Mouse (Mus musculus) kidney, embryonic 14.5 days (tissue): Measurements from ENCODE around the gene Ptbp3. TPM values are rescaled to one million over a fixed set of nuclear protein-coding genes. Genes with fewer than 3 reads are reported as not detected.
"Not testable (repeated sequence)": the region's sequence is repeated elsewhere in the genome, so short reads cannot be mapped to it uniquely, and the experiment has no call there.

Experiments
- ATAC-seq: fragments of 200-750 bp; cut with Nextera tagmentation; 2 replicates; pipeline ENCODE4 v1.8.0; 2017; ENCODE audit warnings: moderate number of reproducible peaks, mild to moderate bottlenecking, moderate TSS enrichment, moderate library complexity; ENCODE audit not compliant: low FRiP score, low TSS enrichment
- H3K27ac ChIP-seq: fragments of 300-500 bp; sonication (generic); 2 replicates; pipeline ENCODE4 v1.5.1; 2014; ENCODE audit warnings: low read depth, mild to moderate bottlenecking, low read length, moderate library complexity, mixed read lengths
- H3K27me3 ChIP-seq: fragments of 300-500 bp; sonication (generic); 2 replicates; pipeline ENCODE4 v1.6.1; 2014; ENCODE audit warnings: mild to moderate bottlenecking, low read length; ENCODE audit not compliant: control insufficient read depth, insufficient read depth
- H3K36me3 ChIP-seq: fragments of 300-500 bp; sonication (generic); 2 replicates; pipeline ENCODE4 v1.6.1; 2014; ENCODE audit warnings: low read length, mixed read lengths; ENCODE audit not compliant: control insufficient read depth, insufficient read depth
- H3K4me1 ChIP-seq: fragments of 300-500 bp; sonication (generic); 2 replicates; pipeline ENCODE4 v1.6.1; 2014; ENCODE audit warnings: low read length, mixed read lengths; ENCODE audit not compliant: control insufficient read depth, insufficient read depth
- H3K4me2 ChIP-seq: fragments of 300-500 bp; sonication (generic); replicated peaks from 2 replicates; pipeline ENCODE4 v1.6.1; 2014; ENCODE audit warnings: low read depth, mild to moderate bottlenecking, low read length
- H3K4me3 ChIP-seq: fragments of 300-500 bp; sonication (generic); 2 replicates; pipeline ENCODE4 v1.5.1; 2014; ENCODE audit warnings: mild to moderate bottlenecking, low read length
- H3K9ac ChIP-seq: fragments of 300-500 bp; sonication (generic); 2 replicates; pipeline ENCODE4 v1.6.1; 2014; ENCODE audit warnings: low read depth, mild to moderate bottlenecking, low read length, moderate library complexity
- H3K9me3 ChIP-seq: fragments of 300-500 bp; sonication (generic); 2 replicates; pipeline ENCODE4 v1.6.1; 2016; ENCODE audit warnings: low read length; ENCODE audit not compliant: control insufficient read depth
- WGBS: fragments of 180-500 bp; shearing (Covaris S2); extraction: QIAGEN DNeasy Blood & Tissue Kit; methylation state at CpG from one replicate; pipeline ENCODE4 v1.1.7; 2014; 5-methylcytosine and 5-hydroxymethylcytosine counted together
- polyA plus RNA-seq: library from polyadenylated mRNA; unstranded; fragments of >200 nt; fragmentation: Nextera tagmentation; extraction: Ambion mirVana; gene quantifications from 2 replicates; pipeline ENCODE4 v1.2.1, GENCODE M21; 2014

The Ptbp3 gene
- polyA plus RNA-seq, 1 experiment from 2014 or later, result 86.1 TPM

DNA sequence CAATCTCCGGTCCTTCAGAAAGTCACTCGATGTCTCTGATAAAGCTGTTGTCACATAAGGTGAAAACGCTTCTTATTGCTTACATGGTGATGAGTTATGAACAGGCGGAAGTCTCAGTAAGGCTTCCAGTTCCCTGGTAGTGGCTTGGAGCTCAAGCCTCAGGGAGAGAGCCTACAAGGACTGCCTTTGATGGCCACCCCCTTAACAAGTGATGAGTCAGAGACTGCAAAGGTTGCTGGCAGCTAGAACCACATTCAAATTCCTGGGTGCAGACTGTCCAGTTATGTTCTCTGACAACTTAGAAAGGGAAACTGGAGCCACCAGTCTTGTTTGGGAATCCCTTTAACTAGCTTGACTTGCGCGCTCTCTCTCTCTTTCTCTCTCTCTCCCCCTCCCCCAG lies 11.0 kb upstream of the Ptbp3 start:
- 96% methylated on average over 6 of the region's 6 CpGs for WGBS
- Histone ChIP-seq H3K9me3 (no peaks in the 10 kb centered on the region), H3K4me1 (0 out of 2 replicates have a peak, but pooled peaks cover 4% of the 10 kb centered on the region), H3K36me3 (no peaks in the 10 kb centered on the region), H3K27me3 (no peaks in the 10 kb centered on the region), H3K4me3 (no peak overlapping the region), H3K27ac (no peak overlapping the region), H3K4me2 (no peak overlapping the region), H3K9ac (no peak overlapping the region)
- no peak for ATAC-seq

DNA sequence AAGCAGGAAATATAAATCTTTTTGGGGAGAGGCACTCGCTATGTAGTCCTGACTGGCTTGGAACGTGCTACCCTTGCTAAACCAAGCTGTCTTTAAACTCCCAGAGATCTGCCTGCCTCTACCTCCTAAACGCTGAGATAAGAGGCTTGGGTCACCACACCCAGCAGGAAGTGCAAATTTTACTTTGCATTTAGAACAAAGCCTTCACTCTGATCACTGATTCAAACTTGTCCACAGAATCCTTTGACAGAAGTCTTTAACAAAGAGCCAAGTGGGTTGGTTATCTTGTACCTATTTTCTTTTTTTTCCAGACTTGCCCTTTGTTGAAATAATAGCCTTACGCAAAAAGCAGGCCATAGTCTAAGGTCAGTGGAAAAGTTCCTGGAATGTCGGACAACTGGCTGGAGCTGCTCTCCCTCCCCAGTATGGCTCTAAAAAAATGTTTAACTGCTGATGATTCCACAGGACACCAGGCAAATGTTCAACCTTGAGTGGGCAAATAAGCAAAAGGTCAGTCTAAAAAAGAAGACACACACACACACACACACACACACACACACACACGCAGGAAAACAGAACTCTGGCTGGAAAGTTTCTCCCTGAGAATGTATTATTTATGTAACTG lies 9.0 kb upstream of the Ptbp3 start:
- H3K4me3 ChIP-seq, result no peak overlapping the region
- no peak overlapping the region for H3K4me2 ChIP-seq
- no peak overlapping the region for H3K27ac ChIP-seq
- no peak for ATAC-seq
- no peaks in the 10 kb centered on the region for H3K9me3 ChIP-seq
- no peaks in the 10 kb centered on the region for H3K36me3 ChIP-seq
- WGBS, result 50% methylated on average over 6 of the region's 6 CpGs
- H3K9ac ChIP-seq, result no peak overlapping the region
- H3K27me3 ChIP-seq, result no peaks in the 10 kb centered on the region
- 0 out of 2 replicates have a peak, but pooled peaks cover 4% of the 10 kb centered on the region for H3K4me1 ChIP-seq

DNA sequence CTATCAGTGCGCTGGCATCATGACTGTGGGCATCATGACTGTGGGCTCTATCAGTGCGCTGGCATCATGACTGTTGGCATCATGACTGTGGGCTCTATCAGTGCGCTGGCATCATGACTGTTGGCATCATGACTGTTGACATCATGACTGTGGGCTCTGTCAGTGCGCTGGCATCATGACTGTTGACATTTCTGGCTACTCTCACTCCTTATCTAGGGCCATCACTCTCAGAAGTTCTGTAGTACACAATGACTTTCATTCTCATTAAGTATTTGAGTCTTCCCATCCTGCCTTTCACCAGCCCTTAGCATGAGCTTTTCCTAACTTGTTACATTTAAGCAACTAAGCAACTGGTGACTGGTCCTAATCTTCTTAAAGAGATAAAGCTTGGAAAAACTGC lies 8.2 kb upstream of the Ptbp3 start:
- H3K4me3 ChIP-seq, H3K4me1 ChIP-seq, H3K9ac ChIP-seq, H3K27ac ChIP-seq, ATAC-seq, H3K9me3 ChIP-seq, H3K4me2 ChIP-seq, H3K36me3 ChIP-seq, H3K27me3 ChIP-seq: not testable (repeated sequence)
- WGBS, result 94% methylated on average over 4 of the region's 4 CpGs

DNA sequence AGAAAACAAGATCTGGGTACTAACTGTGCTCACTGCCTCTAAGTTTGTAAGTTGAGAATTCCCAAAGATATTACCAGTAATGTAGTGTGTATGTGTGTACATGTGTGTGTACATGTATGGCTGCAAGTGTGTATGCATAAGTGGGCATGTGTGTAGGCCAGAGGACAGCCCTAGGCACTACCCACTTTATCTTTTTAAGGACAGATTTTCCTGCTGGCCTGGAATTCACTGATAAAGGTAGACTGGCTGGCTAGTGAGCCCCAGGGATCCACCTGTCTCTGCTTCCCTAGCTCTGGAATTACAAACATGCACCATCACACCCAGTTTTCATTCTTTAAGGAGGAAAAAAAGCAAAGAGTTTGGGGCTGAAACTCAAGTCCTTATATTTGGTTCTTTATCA lies 6.0 kb upstream of the Ptbp3 start:
- no peak overlapping the region for H3K27ac ChIP-seq
- ATAC-seq, result no peak
- H3K9ac ChIP-seq, result no peak overlapping the region
- H3K9me3 ChIP-seq, result no peaks in the 10 kb centered on the region
- H3K4me3 ChIP-seq, result no peak overlapping the region
- H3K4me1 ChIP-seq, result 0 out of 2 replicates have a peak, but pooled peaks cover 4% of the 10 kb centered on the region
- H3K4me2 ChIP-seq, result no peak overlapping the region
- H3K36me3 ChIP-seq, result no peaks in the 10 kb centered on the region
- H3K27me3 ChIP-seq, result no peaks in the 10 kb centered on the region

DNA sequence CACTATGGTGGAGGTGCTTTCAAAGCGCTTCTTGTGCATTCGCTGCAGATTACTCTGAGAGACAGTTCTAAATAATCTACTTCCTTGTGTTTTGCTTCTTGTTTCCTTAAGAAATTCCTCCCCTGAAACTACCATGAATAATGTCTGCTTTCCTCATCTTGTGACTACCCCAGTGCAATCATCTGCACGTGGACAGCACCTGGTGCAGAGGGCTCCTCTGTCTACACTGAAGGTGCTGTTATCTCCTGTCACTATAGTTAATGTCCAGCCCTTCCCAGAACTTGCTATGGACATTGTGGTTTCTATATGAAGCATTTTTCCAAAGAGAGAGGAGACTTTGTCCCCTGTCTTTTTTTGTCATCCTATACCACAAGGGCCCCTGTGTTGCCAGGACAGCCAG lies 4.4 kb upstream of the Ptbp3 start:
- no peak overlapping the region for H3K27ac ChIP-seq
- H3K4me1 ChIP-seq, result 0 out of 2 replicates have a peak, but pooled peaks cover under 1% of the 10 kb centered on the region
- H3K36me3 ChIP-seq, result no peaks in the 10 kb centered on the region

DNA sequence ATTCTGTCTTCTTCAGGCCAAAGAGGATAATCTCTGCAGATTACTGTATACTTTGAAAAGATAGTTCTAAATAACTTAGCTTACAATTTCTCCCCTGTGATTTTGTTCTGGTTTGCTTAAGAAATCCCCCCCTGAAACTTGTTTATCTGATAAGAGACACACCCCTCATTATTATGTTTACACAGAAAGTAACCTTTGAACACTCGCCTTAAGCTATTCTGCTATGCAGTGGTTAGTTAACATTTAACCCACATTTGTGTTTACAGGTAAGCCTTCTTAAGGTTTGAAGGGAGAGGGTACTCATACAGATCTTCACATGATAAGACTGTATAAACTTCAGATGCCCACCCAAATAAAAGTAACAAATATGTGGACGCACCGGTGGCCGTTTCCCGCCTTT lies 3.7 kb upstream of the Ptbp3 start:
- Histone ChIP-seq H3K27ac (no peak overlapping the region), H3K9me3 (no peaks in the 10 kb centered on the region), H3K27me3 (no peaks in the 10 kb centered on the region), H3K4me2 (no peak overlapping the region), H3K4me3 (no peak overlapping the region), H3K9ac (no peak overlapping the region), H3K4me1 (no peaks in the 10 kb centered on the region), H3K36me3 (no peaks in the 10 kb centered on the region)
- WGBS, result 83% methylated on average over 5 of the region's 5 CpGs
- ATAC-seq, result no peak

More for the DNA sequence above, 4.4 kb upstream of the Ptbp3 start:
- Histone ChIP-seq H3K9ac (no peak overlapping the region), H3K4me2 (no peak overlapping the region), H3K4me3 (no peak overlapping the region), H3K27me3 (no peaks in the 10 kb centered on the region), H3K9me3 (no peaks in the 10 kb centered on the region)
- no peak for ATAC-seq
- 62% methylated on average over 3 of the region's 3 CpGs for WGBS

DNA sequence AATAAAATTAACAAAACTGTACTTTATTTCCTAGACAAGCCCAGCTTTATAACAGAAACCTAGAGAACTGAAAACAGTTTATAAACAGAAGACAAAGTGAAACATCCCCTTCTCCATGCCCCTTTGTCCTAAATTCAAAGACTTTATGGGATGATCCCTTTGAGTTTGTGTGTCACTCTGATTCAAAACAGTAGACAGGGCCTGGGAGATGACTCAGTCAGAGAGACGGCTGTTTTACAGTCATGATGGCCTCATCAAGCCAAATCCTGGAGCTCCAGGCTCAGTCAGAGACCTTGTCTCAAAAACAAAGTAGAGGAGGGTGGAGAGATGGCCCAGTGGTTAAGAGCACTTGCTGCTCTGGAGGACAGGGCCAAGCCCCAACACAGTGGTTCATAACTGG lies 2.7 kb upstream of the Ptbp3 start:
- no peak overlapping the region for H3K9ac ChIP-seq
- no peak for ATAC-seq
- WGBS, result 91% methylated on average over 1 of the region's 1 CpGs
- peaks cover 5% of the 10 kb centered on the region for H3K4me1 ChIP-seq
- H3K9me3 ChIP-seq, result no peaks in the 10 kb centered on the region
- H3K4me2 ChIP-seq, result no peak overlapping the region
- H3K27ac ChIP-seq, result no peak overlapping the region
- H3K4me3 ChIP-seq, result no peak overlapping the region
- no peaks in the 10 kb centered on the region for H3K36me3 ChIP-seq
- no peaks in the 10 kb centered on the region for H3K27me3 ChIP-seq

DNA sequence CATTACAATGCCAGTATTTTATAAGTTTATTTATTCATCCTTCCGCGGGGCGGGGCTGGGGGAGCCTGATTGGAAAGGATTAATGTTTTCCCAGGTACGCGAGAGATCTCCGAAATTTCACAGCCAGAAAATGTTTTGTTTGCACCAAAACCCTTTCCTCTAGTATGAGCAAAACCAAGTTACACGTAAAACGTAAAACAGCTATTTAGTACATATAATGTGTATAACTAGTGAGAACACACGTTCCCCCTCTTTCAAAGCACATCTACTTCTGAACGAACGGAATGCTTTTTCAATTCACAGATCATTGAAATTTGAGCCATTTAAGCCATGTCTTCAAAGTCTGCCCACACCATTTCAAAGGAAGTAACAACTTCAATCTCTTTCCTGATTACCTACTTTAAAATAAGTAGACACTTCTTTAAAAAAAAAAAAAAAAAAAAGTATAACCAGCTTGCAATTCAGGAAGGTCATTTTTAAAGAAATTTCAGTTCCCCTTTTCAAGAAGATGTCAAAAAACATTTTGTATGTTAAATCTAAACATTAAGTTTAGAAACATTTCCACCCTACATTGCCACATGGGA lies 905 bp upstream of the Ptbp3 start:
- peak overlapping the region; percentile 80 for H3K4me2 ChIP-seq
- no peak for ATAC-seq
- peak overlapping the region; percentile 95; the same call in 1 of the 2 replicates for H3K27ac ChIP-seq
- no peaks in the 10 kb centered on the region for H3K36me3 ChIP-seq
- peak overlapping the region; percentile 80 for H3K9ac ChIP-seq
- no peaks in the 10 kb centered on the region for H3K9me3 ChIP-seq
- peaks cover 13% of the 10 kb centered on the region for H3K4me1 ChIP-seq
- no peaks in the 10 kb centered on the region for H3K27me3 ChIP-seq
- H3K4me3 ChIP-seq, result peak overlapping the region; percentile 90
- 11% methylated on average over 11 of the region's 11 CpGs for WGBS

DNA sequence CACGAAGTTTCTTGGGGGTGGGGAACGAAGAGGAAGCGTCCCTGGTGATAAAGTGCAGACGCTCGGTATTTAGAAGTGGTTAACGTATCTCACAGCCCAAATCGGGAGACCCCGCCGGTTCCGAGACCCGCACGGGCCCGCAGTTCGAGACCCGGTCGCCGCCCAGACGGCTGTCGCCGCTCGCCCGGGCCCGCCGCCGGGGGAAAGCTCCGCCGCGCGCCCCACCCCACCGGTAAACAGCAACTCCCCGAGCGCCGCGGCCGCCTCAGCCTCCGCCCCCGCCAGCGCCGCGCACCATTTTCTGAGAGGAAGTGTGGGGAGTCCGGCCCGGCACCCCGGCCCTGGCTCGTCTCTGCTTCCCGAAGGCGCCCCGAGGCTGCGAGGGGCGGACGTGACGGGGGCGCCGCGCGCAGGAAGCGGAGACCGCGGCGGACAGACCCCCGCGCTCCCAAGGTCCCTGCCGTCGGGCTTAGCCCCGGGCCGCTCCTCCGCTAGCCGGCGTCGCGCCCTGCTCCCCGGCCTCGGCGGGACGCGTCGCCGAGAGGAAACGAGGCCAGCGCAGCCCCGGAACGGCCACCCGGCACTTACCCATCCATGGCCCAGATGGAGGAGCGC lies 497 bp downstream of the Ptbp3 start:
- peak overlapping the region; percentile 80 for H3K4me2 ChIP-seq
- H3K27ac ChIP-seq, result peak overlapping the region; percentile 97
- no peaks in the 10 kb centered on the region for H3K9me3 ChIP-seq
- peaks cover 13% of the 10 kb centered on the region for H3K4me1 ChIP-seq
- H3K27me3 ChIP-seq, result no peaks in the 10 kb centered on the region
- peak overlapping the region; percentile 90 for H3K4me3 ChIP-seq
- WGBS, result under 1% methylated on average over 56 of the region's 83 CpGs
- peak; percentile 85 for ATAC-seq
- H3K36me3 ChIP-seq, result no peaks in the 10 kb centered on the region
- H3K9ac ChIP-seq, result peak overlapping the region; percentile 96
